Mouse (Mus musculus): ENCODE results near the gene Slc10a7. TPM values are rescaled to one million over a fixed set of nuclear protein-coding genes. Genes with fewer than 3 reads are reported as not detected.
A peak's percentile ranks its signal among the peaks of the same experiment; 100 is the strongest.

The Slc10a7 gene
- total RNA-seq, 1 experiment from 2014 or later, result 16.6 TPM

DNA sequence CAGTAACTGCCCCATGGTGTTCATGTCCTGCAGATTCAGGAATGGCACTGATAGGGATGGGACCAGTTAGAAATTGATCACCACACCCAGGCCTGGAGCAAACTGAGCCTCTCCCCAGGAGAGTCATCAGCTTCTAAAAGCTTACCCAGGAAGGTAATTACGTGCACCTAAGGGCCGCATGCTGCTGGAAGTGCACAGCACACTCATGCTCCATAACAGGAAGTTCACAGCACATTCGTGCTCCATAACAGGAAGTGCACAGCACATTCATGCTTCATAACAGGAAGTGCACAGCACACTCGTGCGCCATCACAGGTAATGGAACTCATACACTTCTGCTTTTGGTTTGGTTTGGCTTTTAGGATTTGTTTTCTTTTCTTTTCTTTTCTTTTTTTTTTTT lies 114.8 kb downstream of the Slc10a7 start:
- no peak for DNase-seq

DNA sequence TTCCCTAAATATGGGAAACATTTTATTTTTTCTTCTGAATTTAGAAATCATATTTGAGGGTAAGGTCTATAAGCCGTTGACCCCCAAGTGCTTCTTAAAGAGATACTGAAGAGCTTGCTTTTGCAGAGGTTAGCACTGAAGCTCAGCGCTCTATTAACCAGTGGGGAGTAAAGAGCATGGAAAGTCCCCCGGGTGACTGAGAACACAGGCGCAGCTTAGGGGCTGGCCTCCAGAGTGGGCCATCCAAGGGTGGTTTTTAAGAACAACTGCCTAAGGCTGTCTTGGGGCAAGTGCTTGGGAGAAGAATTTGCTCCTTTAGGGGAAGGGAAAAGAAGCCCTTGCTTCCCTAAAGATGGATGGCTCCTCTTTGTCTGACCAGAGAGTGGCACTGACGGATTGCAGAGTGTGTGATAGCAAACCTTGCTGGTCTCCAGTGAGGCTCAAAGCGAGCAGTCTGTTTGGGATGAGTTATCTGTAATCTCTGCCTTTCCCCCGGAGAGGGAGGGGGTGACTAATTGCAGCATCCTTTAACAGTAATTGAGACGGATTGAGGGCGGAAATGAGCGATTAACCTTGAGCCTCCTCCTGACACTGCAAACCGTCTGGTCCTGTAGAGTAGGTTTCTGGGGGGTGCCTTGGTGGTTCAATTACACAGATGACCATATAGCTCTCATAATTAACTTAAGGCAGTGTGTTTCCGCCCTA lies 115.7 kb downstream of the Slc10a7 start:
- peak; percentile 27 for DNase-seq

DNA sequence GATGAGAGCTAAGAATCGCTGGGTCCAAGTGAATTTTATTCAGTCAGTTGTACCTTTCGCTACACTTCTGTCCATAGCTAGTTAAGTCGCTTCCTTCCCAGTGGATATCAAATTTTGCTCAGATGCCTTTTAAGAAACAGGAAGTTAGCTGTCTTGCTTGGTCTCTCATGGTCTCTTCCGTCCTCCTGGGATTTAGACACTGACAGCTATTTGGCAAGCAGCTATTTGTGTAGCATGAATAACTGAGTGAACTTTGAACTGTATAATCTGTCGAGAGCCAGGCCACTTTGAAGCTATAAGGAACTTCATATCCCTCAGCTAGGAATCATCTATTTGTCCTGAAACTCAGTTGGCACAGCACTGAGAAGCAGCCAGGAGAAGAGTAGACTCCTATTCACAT lies 117.5 kb downstream of the Slc10a7 start:
- no peak for DNase-seq

DNA sequence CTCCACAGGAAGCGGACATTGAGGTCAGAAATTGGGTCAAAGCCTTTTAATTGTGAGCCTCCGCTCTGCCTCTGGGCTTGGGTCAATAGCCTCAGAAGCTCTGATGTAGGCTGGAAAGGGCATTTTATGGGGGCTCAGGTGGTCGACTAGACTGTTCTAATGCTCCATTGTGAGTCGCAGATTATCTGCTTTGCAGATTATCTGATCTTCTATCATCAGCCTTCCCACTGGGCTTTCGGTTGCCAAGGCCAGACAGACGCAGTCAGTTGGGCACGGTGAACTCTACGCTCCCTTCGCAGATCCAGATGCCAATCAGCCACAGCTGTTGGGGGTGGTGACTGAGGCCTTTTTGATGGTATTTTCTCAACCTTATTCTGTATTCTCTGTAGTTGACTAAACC lies 118.6 kb downstream of the Slc10a7 start:
- no peak for DNase-seq

DNA sequence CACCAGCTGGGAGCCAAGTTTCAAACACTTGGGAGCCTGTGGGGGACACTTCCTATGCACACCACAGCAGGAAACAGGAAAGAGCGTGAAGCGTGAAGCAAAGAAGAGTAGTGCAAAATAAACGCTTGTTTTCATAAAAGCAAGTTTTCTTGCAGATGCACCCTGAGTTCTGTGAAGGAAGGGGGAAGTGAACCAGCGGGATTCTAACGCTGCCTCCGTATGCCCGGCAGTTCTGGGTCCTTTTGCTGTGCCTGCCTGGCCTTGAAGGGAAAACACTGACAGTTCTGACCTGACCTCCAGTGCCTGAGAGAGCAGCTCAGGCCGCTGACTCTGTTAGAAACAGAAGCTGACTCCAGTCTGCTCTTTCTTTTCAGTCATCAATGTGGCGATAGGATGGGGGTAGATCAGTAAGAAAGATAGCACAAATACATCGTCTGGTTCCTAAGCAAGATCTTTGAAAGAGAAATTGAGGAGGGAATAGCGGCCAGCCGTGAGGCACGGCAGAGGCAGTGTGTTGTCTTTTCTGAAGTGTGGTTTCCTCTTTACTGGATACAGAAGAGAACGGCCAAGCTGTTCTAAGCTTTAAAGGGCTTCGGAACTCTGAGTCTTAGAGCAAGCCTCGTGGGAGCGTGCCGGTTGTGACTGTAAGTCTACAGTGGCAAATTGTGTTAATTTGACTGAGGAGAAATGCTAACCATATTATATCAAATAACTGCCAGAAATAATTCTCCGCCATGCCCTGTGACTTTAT lies 121.4 kb downstream of the Slc10a7 start:
- DNase-seq, result peak; percentile 14

DNA sequence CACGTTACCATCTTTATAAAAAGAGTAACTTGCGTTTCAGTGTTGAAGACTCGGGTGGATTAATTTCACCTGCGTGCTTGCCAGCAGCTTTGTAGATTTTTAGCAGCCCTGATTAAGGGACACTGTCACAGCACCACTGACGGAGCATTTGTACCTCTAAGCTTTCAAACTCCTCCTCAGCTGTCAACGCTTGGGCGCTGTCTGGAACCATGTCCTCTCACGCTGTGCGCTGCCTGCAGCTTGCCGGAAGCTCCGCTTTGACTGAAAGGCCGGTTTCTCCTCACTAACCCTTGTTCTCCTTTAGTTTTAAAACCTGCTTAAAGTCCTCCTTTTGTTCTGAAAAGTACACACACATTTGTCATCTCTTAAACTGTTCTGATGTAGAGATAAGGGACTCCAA lies 123.9 kb downstream of the Slc10a7 start:
- no peak for DNase-seq

DNA sequence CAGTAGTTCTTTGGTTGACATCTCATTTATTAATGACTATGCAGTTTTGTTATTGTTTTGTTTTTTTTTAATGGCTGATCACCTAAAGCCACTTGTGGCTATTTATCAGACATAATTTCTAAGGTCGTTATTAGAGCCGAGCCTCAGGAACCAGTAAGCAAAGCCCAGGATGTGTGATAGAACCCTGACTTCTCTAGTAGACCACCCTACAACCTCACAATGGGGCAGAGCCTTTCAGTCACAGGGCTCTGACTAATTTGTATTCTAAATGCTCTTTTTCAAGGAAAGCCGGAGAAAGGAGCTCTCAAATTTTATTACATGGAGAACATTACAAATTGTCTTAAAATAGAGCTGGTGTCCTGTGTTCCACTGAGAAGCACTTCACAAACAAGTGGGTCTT lies 124.9 kb downstream of the Slc10a7 start:
- no peak for DNase-seq

DNA sequence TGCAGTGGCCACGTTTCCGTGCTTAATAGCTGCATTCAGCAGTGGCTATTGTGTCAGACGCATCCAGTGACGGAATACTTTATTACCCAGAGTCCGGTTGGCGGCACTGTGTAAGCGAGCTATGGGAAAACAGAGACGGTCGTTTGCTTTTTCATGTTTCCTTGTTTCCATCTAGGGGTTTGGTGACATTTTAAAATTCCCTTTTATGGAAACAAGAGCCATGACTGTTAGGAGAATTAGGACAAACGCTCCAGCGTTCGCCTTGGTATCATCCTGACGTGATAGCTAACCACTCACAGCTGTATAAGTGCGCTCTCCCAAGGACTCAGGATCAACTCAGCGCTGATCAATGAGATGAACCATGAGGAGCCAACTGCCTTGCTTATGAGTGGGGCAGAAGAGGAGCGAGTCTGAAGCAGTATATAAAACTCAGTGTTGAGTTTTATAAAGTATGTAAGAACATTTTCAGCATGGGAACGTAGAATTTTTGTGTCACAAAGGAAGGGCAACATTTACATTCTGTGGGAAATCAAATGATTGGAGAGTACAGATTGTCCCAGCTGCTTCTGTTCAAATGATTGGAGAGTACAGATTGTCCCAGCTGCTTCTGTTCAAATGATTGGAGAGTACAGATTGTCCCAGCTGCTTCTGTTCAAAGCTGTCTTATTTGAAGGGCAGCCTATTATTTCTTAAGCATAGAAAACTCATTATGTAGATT lies 125.5 kb downstream of the Slc10a7 start:
- no peak for DNase-seq

DNA sequence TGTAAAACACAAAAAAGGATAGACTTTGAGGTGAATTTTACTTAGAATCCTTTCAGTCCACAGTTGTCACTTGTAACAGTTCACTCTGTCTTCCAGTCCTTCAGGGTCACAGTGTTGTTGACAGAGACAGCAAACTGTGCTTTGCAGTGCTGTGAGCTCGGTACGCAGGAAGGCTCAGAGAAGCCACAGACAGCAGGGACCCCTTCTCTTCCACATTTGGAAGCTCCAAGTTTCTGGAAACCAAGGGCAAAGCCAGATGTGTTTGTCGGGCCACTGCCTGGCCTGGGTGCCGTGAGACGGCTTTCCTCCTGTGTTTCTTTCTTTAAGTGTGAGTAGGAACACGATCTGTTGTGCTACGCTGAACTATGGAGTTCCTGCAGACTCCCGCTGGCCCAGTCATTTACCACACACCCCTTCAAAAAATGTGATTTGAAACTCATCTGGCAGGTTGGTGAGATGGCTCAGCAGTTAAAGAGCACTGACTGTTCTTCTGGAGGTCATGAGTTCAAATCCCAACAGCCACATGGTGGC lies 126.2 kb downstream of the Slc10a7 start:
- no peak for DNase-seq

DNA sequence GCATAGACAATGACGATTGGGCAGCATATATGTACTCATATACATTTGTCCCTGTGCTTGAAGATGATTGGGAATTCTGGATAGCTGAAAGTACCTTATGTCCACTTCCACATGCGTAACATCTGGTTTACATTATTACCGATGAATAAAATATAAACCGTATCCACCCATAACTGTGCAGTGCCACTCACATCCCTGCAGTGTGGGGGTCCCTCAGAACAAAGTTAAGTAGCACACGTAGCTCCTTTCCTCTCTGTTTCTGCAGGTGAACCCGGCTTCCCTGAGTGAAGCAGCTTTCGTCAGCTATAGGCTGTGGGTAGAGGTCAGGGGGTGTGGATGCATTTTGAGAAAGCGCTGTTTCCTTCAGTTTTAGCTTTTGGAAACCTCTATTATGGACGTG lies 132.8 kb downstream of the Slc10a7 start:
- no peak for DNase-seq

DNA sequence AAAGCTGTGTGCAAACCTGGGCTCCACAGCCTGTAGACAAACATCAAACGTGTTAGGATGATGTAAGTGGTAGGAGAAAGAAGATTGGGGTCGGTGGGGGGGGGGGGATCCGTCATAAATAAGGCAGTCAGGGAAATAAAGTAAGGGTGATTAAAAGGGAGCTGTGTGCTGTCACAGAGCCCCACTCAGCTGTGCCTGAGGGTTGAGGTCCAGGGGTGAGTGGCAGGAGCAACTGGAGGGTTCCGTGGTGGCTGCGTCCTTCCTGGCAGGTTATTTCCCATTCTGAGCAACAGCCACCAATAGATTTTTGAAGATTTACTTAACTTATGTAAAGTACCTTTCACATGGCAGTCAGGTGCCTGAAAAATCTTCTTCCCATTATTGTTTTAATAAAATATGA lies 133.2 kb downstream of the Slc10a7 start:
- DNase-seq, result no peak

DNA sequence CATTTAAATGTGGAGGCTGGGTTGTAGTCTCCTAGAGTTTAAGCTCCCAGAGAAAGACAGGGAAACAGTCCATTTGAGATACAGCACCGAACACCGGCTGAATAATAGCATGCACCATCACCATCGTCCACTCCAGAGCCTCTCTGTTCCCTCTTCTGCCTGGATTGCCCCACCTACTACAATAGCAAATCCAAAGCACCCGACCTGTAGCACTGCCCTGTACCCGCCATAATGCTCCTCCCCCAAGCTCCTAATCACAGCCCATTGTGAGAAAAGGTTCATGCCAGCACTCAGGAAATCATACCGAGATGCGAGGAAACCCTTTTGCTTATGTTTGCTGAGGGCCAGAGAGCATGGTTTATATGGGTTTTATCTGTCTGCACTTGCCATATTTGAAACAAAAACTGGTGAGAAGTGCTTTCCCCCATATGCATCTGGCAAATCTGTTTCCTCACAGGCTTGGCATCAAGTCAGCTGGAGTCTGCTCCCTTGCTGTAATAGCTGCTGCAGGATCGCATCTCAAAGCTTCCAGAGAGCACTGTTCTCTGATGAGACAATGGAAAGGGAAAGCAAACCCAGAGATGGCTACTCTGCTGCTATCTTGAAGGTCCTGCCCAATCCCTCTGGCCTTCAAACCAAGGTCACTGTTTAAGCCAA lies 138.0 kb downstream of the Slc10a7 start:
- DNase-seq, result no peak

DNA sequence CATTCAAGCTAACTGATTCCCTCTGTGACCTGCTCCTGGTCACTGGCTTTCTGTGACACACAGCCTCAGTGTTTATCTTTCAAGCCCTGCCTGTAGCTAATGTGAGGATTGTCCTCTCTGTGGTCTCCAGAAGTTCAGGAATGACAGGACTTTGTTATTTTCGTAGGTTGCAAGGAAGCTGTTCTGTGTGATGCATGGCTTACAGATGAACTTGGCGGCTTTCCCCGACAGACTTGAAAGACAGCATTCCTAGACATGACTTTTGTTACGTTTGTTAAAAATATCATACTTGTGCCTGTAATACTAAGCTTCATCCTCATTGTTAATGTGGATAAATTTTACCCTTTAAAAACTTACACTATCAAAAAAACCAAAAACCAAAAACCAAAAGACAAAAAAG lies 138.7 kb downstream of the Slc10a7 start:
- no peak for DNase-seq

DNA sequence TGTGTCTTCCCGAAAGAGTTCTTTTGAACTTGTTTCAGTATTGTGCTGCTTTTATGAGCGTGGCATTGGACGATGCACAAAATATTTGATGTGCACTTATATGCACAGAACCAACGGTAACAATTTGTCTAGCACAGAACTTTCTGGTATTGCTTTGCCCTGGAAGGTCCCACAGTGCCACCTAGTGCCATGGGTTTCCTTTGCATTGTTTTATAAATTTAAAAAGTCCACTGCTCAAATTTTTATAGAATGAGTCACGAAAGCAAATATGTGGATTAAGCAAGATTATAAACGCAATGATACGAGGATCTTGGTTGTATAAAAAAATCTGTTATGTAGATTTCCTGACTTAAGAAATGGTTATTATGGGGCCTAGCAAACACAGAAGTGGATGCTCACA lies 139.8 kb downstream of the Slc10a7 start:
- DNase-seq, result peak; percentile 88

DNA sequence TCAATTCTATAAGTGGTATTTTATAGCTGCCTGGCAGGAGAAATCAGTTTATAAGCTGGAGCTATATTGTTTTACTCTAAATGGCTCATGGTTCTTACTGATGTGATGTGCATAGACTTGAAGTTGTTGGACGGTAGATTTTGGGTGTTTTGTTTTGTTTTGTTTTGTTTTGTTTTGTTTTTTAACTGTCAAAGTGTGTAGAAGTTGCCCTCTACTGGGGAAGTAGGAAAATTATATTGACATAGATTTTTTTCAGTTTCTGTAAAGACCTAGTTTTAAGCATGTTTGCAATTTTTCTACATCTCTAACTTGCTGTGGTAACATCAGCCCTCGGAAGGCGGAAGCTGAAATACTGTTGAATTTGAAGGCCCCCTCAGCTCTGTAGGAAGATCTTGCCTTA lies 142.5 kb downstream of the Slc10a7 start:
- no peak for DNase-seq

DNA sequence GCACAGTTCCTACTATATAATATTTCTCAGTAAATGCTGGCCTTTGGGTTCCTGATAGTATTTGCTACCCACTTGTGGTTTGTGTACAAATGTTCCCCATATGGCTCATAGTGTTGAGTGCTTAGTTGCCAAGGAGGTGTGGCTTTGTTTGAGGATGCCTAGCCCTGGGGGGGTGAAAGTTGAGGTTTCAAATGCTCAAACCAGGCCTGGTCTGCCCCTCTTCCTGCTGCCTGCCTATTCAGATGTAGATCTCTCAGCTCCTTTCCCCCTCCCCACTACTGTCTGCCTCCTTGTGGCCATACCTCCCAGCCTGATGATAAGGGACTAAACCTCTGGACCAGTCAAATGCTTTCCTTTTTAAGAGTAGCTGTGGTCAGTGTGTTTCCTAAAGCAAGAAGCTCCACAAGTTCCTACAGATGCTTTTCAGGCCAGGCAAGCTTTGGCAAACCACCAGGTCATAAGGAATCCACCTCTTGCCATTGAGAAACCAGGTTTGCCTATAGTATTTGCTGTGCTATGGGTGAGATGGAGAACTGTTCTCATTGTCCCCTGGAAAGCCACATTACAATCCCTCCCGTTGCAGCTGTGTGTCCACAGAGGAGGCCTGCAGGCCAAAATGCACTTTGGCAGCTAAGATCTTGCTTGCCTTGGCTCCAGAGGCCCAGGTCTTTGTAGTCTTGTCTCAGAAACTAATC lies 146.4 kb downstream of the Slc10a7 start:
- DNase-seq, result no peak

DNA sequence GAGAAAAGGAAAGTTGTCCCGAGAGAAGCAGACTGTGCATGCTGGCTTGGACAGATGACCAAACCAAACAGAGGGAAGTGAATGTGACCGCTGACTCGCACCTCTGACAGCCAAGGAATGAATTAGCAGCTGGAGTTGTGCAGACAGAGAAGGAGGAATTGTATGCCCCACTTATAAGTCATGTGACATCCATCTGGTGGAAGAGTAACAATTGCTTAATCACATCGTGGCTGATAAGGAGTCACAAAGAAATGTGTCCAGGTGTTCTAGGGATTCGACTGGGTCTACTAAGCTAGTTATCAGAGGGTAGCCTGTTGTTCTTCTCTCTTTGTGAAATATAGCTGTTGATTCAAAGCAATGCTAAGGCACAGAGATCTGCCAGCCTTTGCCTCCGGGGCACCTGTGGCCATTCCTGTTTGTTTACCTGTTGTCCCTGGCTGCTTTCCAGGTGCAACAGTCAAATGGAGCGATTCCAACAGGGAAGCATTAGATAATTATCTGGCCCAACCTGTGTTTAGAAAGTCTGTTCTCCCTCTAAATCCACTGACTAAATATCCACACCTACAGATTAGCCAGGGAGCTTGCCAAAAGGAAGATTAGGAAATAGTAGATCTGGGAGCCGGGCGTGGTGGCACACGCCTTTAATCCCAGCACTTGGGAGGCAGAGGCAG lies 147.7 kb downstream of the Slc10a7 start:
- no peak for DNase-seq

DNA sequence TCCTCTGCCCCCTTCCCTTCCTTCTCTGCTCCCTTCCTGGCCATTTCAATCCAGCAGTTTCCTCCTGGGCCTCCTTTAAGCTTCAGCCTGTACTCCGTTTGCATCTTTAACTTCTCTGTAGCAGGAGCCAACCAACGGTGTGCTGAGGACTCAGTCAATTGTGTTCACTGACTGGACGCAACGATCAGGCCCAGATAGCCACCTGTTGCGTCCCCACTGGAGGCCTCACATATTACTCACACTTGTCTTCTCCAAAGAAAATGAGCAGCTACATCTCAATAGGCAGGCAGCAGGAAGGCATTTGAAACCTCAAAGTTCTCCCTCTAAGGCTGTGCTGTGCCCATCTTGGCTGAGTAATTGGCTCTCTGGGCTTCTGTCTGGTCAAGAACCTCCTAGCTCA lies 149.0 kb downstream of the Slc10a7 start:
- no peak for DNase-seq

DNA sequence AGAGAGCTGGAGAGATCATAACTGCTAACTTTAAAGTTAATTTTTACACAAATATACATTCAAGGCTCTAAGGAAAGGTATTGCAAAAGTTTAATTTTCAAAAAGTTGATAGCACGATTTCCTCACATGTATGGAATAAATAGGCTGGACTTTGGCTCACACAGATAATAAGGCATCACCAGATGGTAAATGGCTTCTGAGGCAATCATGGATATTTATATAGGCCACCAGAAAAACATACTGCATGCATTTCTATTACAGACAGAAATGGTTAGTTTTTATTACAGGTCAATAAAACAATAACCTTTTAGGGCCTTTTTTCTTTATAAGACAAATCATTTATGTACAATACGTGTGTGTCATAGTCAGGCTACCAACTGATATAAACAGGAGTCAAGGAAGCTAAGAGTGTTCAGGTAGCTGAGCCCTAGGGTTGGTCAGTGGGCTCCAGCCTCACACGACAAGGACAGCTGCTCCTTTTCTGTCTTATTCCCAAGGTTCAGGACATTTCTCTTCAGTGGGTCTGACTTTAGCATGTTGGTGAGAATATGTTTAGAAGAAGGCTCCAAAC lies 150.6 kb downstream of the Slc10a7 start:
- no peak for DNase-seq

DNA sequence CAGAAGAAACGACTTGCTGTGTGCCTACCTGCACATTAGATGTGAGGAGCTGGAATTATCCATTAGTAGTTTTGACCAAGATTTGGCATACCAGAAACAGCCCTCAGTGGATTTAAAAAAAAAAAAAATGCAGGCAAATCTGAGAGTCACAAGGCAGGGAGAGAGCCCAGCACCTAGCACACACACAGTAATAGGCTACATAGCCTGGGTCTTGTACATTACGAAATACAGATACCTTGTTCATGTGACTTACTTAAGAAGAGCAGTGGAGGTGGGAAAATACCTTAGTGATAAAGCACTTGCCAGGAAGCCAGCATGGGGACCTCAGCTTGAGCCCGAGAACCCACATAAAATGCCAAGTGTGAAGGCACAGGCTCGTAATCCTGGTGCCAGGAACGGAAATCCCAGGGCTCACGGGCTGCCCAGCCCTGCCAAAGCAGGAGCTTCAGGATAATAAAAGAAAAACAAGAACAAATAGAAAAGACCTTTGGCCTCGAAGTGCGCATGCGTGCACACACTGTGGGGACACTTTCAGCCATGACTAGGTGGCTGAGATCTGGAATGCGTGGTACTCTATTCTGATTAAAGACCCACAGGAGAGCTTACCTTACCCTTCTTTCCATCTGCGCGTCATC lies 155.3 kb downstream of the Slc10a7 start:
- DNase-seq, result no peak

DNA sequence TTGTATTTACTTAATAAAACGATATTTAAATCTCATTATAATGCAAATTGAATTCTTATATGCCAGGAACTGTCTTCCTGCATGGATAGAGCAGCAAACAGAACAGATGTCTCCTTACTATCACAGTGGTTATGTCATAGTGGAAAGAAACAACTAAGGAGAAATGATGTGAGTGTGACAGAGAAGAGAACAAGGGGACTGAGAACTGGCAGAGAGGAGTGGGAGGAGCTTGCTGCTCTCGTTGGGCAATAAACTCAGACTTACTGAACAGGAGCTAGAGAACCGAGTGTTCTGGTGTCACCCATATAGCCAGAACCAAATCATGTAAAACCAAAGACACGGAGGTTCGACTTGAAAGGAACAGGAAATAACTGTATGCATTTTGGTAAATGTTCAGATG lies 158.3 kb downstream of the Slc10a7 start:
- no peak for DNase-seq

Data from adrenal gland, postnatal 14 days (tissue).